Comparison of ENCODE assay signal across 26 mouse cellular contexts in the genomic region with DNA sequence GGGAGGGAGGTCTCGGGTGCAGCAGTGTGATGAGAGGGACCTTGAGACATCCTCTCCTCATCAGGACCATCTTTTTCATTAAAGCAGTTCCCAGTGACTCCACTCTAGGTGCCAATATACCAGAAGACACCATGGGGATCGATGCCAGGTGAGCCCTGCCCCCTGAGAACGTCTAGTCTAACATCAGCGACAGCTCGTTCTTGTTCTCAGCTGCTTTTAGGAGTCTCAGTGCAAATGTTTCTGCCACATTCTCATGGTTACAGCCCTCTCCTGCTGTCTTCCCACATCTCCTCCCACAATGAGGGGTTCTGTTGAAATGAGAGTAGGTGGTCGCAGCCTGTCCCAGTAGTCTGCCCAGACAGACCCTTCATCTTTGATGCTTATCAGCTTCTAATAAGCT. TPM values are rescaled to one million over a fixed set of nuclear protein-coding genes. Genes with fewer than 3 reads are reported as not detected.
DNase-seq lines count a peak whose midpoint lies in the region; ATAC-seq lines count a peak whose summit lies in the region.
"Had no signal": no experiment of that assay in that cellular context is flagged by ENCODE, and none has a peak within 500 bp of the region (broad histone marks: within the 10 kb centered on the region; RNA-seq: fewer than 3 reads in every experiment).

No protein-coding gene starts in this region.

- H3K9ac ChIP-seq in forebrain, embryonic 13.5 days = no peak overlapping the region
- no peak overlapping the region for H3K9ac ChIP-seq in forebrain, embryonic 12.5 days
- no peak overlapping the region for H3K9ac ChIP-seq in hindbrain, embryonic 16.5 days (ENCODE audit: low read depth, low read length)
- H3K9ac ChIP-seq in hindbrain, embryonic 12.5 days = no peak overlapping the region
- H3K9ac ChIP-seq in midbrain, embryonic 13.5 days (replicated peaks) = no peak overlapping the region
- H3K9ac ChIP-seq in midbrain, embryonic 11.5 days (ENCODE audit: low read length) = no peak overlapping the region
- no peak overlapping the region for H3K9ac ChIP-seq in neural tube, embryonic 15.5 days (replicated peaks)
- H3K9ac ChIP-seq: heart, embryonic 12.5 days; kidney, embryonic 15.5 days; limb, embryonic 13.5 days; liver, embryonic 12.5 days had no signal

- no peak for DNase-seq in midbrain, embryonic 11.5 days (ENCODE audit: low spot score, missing footprints)
- DNase-seq in B cell, adult 2 months = no peak
- DNase-seq: adrenal gland, postnatal 14 days; cerebellum, adult 8-10 months; gastrocnemius, postnatal 25 days; heart, adult 18-20 months; heart, postnatal 10 days; kidney, postnatal 36 days; lung, adult 18-20 months; lung, postnatal 10 days; right cerebral cortex, postnatal 4 days; thymus, postnatal 25 days had no signal

- H3K9me3 ChIP-seq in forebrain, embryonic 13.5 days (replicated peaks) = no peaks in the 10 kb centered on the region
- H3K9me3 ChIP-seq in forebrain, embryonic 12.5 days = no peaks in the 10 kb centered on the region
- H3K9me3 ChIP-seq in hindbrain, embryonic 16.5 days (ENCODE audit: control insufficient read depth, low read length) = no peaks in the 10 kb centered on the region
- no peaks in the 10 kb centered on the region for H3K9me3 ChIP-seq in hindbrain, embryonic 12.5 days (replicated peaks)
- no peaks in the 10 kb centered on the region for H3K9me3 ChIP-seq in midbrain, embryonic 13.5 days
- no peaks in the 10 kb centered on the region for H3K9me3 ChIP-seq in midbrain, embryonic 11.5 days (ENCODE audit: control insufficient read depth, low read length)
- no peaks in the 10 kb centered on the region for H3K9me3 ChIP-seq in neural tube, embryonic 15.5 days (replicated peaks)
- H3K9me3 ChIP-seq: embryonic facial prominence, embryonic 10.5 days; heart, embryonic 12.5 days; kidney, embryonic 15.5 days; limb, embryonic 13.5 days; liver, embryonic 12.5 days had no signal

- WGBS in forebrain, embryonic 13.5 days = 78% methylated on average over 6 of the region's 6 CpGs
- 92% methylated on average over 6 of the region's 6 CpGs for WGBS in forebrain, embryonic 12.5 days
- 67% methylated on average over 6 of the region's 6 CpGs for WGBS in hindbrain, embryonic 16.5 days
- 86% methylated on average over 6 of the region's 6 CpGs for WGBS in hindbrain, embryonic 12.5 days
- 82% methylated on average over 6 of the region's 6 CpGs for WGBS in midbrain, embryonic 13.5 days
- 91% methylated on average over 6 of the region's 6 CpGs for WGBS in midbrain, embryonic 11.5 days
- 65% methylated on average over 6 of the region's 6 CpGs for WGBS in neural tube, embryonic 15.5 days

- no peaks in the 10 kb centered on the region for H3K36me3 ChIP-seq in forebrain, embryonic 13.5 days (ENCODE audit: poor library complexity, severe bottlenecking)
- no peaks in the 10 kb centered on the region for H3K36me3 ChIP-seq in forebrain, embryonic 12.5 days (replicated peaks)
- H3K36me3 ChIP-seq in hindbrain, embryonic 16.5 days (ENCODE audit: control insufficient read depth, insufficient read depth, low read length) = no peaks in the 10 kb centered on the region
- no peaks in the 10 kb centered on the region for H3K36me3 ChIP-seq in hindbrain, embryonic 12.5 days
- H3K36me3 ChIP-seq in midbrain, embryonic 13.5 days = no peaks in the 10 kb centered on the region
- H3K36me3 ChIP-seq in midbrain, embryonic 11.5 days (ENCODE audit: control insufficient read depth, insufficient read depth, low read length) = no peaks in the 10 kb centered on the region
- H3K36me3 ChIP-seq in neural tube, embryonic 15.5 days = no peaks in the 10 kb centered on the region
- H3K36me3 ChIP-seq: embryonic facial prominence, embryonic 10.5 days; heart, embryonic 12.5 days; kidney, embryonic 15.5 days; limb, embryonic 13.5 days; liver, embryonic 12.5 days had no signal

- no peaks in the 10 kb centered on the region for H3K27me3 ChIP-seq in forebrain, embryonic 13.5 days
- H3K27me3 ChIP-seq in forebrain, embryonic 12.5 days = no peaks in the 10 kb centered on the region
- H3K27me3 ChIP-seq in hindbrain, embryonic 16.5 days (replicated peaks; ENCODE audit: control insufficient read depth, insufficient read depth, low read length) = no peaks in the 10 kb centered on the region
- no peaks in the 10 kb centered on the region for H3K27me3 ChIP-seq in hindbrain, embryonic 12.5 days
- no peaks in the 10 kb centered on the region for H3K27me3 ChIP-seq in midbrain, embryonic 13.5 days
- no peaks in the 10 kb centered on the region; the same call in 1 of the 2 replicates for H3K27me3 ChIP-seq in midbrain, embryonic 11.5 days (ENCODE audit: control insufficient read depth, insufficient read depth, low read length)
- H3K27me3 ChIP-seq in neural tube, embryonic 15.5 days (replicated peaks) = no peaks in the 10 kb centered on the region
- H3K27me3 ChIP-seq: kidney, embryonic 15.5 days; limb, embryonic 13.5 days had no signal

- H3K4me2 ChIP-seq in forebrain, embryonic 13.5 days = no peak overlapping the region
- H3K4me2 ChIP-seq in forebrain, embryonic 12.5 days = no peak overlapping the region
- H3K4me2 ChIP-seq in hindbrain, embryonic 16.5 days (ENCODE audit: low read length) = no peak overlapping the region
- no peak overlapping the region for H3K4me2 ChIP-seq in hindbrain, embryonic 12.5 days (replicated peaks)
- no peak overlapping the region for H3K4me2 ChIP-seq in midbrain, embryonic 13.5 days (replicated peaks)
- H3K4me2 ChIP-seq in midbrain, embryonic 11.5 days = no peak overlapping the region
- no peak overlapping the region for H3K4me2 ChIP-seq in neural tube, embryonic 15.5 days
- H3K4me2 ChIP-seq: heart, embryonic 12.5 days; kidney, embryonic 15.5 days; limb, embryonic 13.5 days; liver, embryonic 12.5 days had no signal

- peaks cover 87% of the 10 kb centered on the region for H3K4me1 ChIP-seq in forebrain, embryonic 13.5 days
- H3K4me1 ChIP-seq in forebrain, embryonic 12.5 days = peaks cover 70% of the 10 kb centered on the region
- peaks cover 55% of the 10 kb centered on the region for H3K4me1 ChIP-seq in hindbrain, embryonic 16.5 days (ENCODE audit: control insufficient read depth, insufficient read depth, low read depth, low read length)
- H3K4me1 ChIP-seq in hindbrain, embryonic 12.5 days = peaks cover 73% of the 10 kb centered on the region
- H3K4me1 ChIP-seq in midbrain, embryonic 13.5 days (replicated peaks) = peaks cover 91% of the 10 kb centered on the region
- H3K4me1 ChIP-seq in midbrain, embryonic 11.5 days (ENCODE audit: control insufficient read depth, insufficient read depth, low read length) = peaks cover 40% of the 10 kb centered on the region
- peaks cover 82% of the 10 kb centered on the region for H3K4me1 ChIP-seq in neural tube, embryonic 15.5 days
- H3K4me1 ChIP-seq: kidney, embryonic 15.5 days; limb, embryonic 13.5 days had no signal

- H3K4me3 ChIP-seq in forebrain, embryonic 13.5 days = no peak overlapping the region
- no peak overlapping the region for H3K4me3 ChIP-seq in forebrain, embryonic 12.5 days (replicated peaks)
- no peak overlapping the region for H3K4me3 ChIP-seq in hindbrain, embryonic 16.5 days (ENCODE audit: low read length)
- no peak overlapping the region for H3K4me3 ChIP-seq in hindbrain, embryonic 12.5 days
- no peak overlapping the region for H3K4me3 ChIP-seq in midbrain, embryonic 13.5 days (replicated peaks)
- no peak overlapping the region for H3K4me3 ChIP-seq in midbrain, embryonic 11.5 days (ENCODE audit: low read depth, low read length)
- H3K4me3 ChIP-seq in neural tube, embryonic 15.5 days (replicated peaks) = no peak overlapping the region
- H3K4me3 ChIP-seq: embryonic facial prominence, embryonic 10.5 days; heart, embryonic 12.5 days; kidney, embryonic 15.5 days; limb, embryonic 13.5 days; liver, embryonic 12.5 days had no signal

- peak overlapping the region; percentile 40; the same call in 1 of the 2 replicates for H3K27ac ChIP-seq in forebrain, embryonic 13.5 days
- H3K27ac ChIP-seq in forebrain, embryonic 12.5 days = no peak overlapping the region
- H3K27ac ChIP-seq in hindbrain, embryonic 16.5 days (ENCODE audit: low read depth, low read length) = 0 out of 2 replicates have a peak overlapping the region, but pooled peaks have one; percentile 17
- H3K27ac ChIP-seq in hindbrain, embryonic 12.5 days = no peak overlapping the region
- peak overlapping the region; percentile 90; the same call in 1 of the 2 replicates for H3K27ac ChIP-seq in midbrain, embryonic 13.5 days
- H3K27ac ChIP-seq in midbrain, embryonic 11.5 days (ENCODE audit: low read depth, low read length) = no peak overlapping the region
- peak overlapping the region; percentile 35; the same call in 1 of the 2 replicates for H3K27ac ChIP-seq in neural tube, embryonic 15.5 days (replicated peaks)
- H3K27ac ChIP-seq: embryonic facial prominence, embryonic 10.5 days; kidney, embryonic 15.5 days; limb, embryonic 13.5 days; liver, embryonic 12.5 days had no signal

- ATAC-seq in forebrain, embryonic 13.5 days = no peak
- ATAC-seq in forebrain, embryonic 12.5 days (ENCODE audit: low FRiP score) = no peak
- no peak for ATAC-seq in hindbrain, embryonic 16.5 days
- no peak for ATAC-seq in hindbrain, embryonic 12.5 days (ENCODE audit: low FRiP score)
- no peak for ATAC-seq in midbrain, embryonic 13.5 days
- ATAC-seq in midbrain, embryonic 11.5 days (ENCODE audit: low FRiP score) = no peak
- ATAC-seq in neural tube, embryonic 15.5 days (ENCODE audit: low FRiP score) = no peak
- ATAC-seq: intestine, postnatal 0 days; liver, embryonic 12.5 days had no signal

RNA-seq across cellular contexts. Expression of a gene that starts 38.2 kb away (rescaled TPM):
- 155 and 172 TPM in 2 replicates for polyA plus RNA-seq in forebrain, embryonic 13.5 days (2015; fragmentation: Nextera tagmentation; extraction: Ambion mirVana)
- 124 and 128 TPM in 2 replicates for polyA plus RNA-seq in forebrain, embryonic 12.5 days (2016; fragmentation: Nextera tagmentation; extraction: Ambion mirVana)
- polyA plus RNA-seq in hindbrain, embryonic 16.5 days (2015; fragmentation: Nextera tagmentation; extraction: Ambion mirVana) = 132 and 139 TPM in 2 replicates
- 115 and 119 TPM in 2 replicates for polyA plus RNA-seq in hindbrain, embryonic 12.5 days (2016; fragmentation: Nextera tagmentation; extraction: Ambion mirVana)
- 200 and 208 TPM in 2 replicates for polyA plus RNA-seq in midbrain, embryonic 13.5 days (2015; fragmentation: Nextera tagmentation; extraction: Ambion mirVana)
- 57.8 and 64.5 TPM in 2 replicates for polyA plus RNA-seq in midbrain, embryonic 11.5 days (2014; fragmentation: Nextera tagmentation; extraction: Ambion mirVana)
- polyA plus RNA-seq in neural tube, embryonic 15.5 days (2015; fragmentation: Nextera tagmentation; extraction: Ambion mirVana) = 107 and 130 TPM in 2 replicates

RNA-seq across cellular contexts. Expression of a gene that starts 50.8 kb away (rescaled TPM):
- not detected in 2 replicates for polyA plus RNA-seq in forebrain, embryonic 13.5 days (2015; fragmentation: Nextera tagmentation; extraction: Ambion mirVana)
- polyA plus RNA-seq in forebrain, embryonic 12.5 days (2016; fragmentation: Nextera tagmentation; extraction: Ambion mirVana) = not detected in 2 replicates
- polyA plus RNA-seq in hindbrain, embryonic 16.5 days (2015; fragmentation: Nextera tagmentation; extraction: Ambion mirVana) = not detected in 2 replicates
- polyA plus RNA-seq in hindbrain, embryonic 12.5 days (2016; fragmentation: Nextera tagmentation; extraction: Ambion mirVana) = not detected in 2 replicates
- not detected in 2 replicates for polyA plus RNA-seq in midbrain, embryonic 13.5 days (2015; fragmentation: Nextera tagmentation; extraction: Ambion mirVana)
- polyA plus RNA-seq in midbrain, embryonic 11.5 days (2014; fragmentation: Nextera tagmentation; extraction: Ambion mirVana) = not detected in 2 replicates
- polyA plus RNA-seq in neural tube, embryonic 15.5 days (2015; fragmentation: Nextera tagmentation; extraction: Ambion mirVana) = not detected in 2 replicates
- polyA plus RNA-seq: embryonic facial prominence, embryonic 10.5 days; heart, embryonic 12.5 days; intestine, postnatal 0 days; kidney, embryonic 15.5 days; limb, embryonic 13.5 days; liver, embryonic 12.5 days; neural tube, embryonic 11.5 days; stomach, embryonic 14.5 days had no signal

Comparison
In these comparisons a context has a peak if more than half of its experiments do, and no peak if none do; other contexts are left out.
1. H3K27ac ChIP-seq: peak in forebrain, embryonic 13.5 days (single experiment), hindbrain, embryonic 16.5 days (single experiment), midbrain, embryonic 13.5 days (single experiment) and neural tube, embryonic 15.5 days (single experiment); none in forebrain, embryonic 12.5 days (single experiment), hindbrain, embryonic 12.5 days (single experiment) and midbrain, embryonic 11.5 days (single experiment).